In genomic region chr2:77944860-77945595, GRCm38 (mm10) we compare ENCODE assay signal across 7 mouse cellular contexts. TPM values are rescaled to one million over a fixed set of nuclear protein-coding genes. Genes with fewer than 3 reads are reported as not detected.
DNase-seq lines count a peak whose midpoint lies in the region; ATAC-seq and TF ChIP-seq lines count a peak whose summit lies in the region.

No protein-coding gene starts in this region.

- 31% methylated on average over 8 of the region's 8 CpGs for WGBS in thymus, adult 2 months
- WGBS in forebrain, embryonic 15.5 days = 43% methylated on average over 8 of the region's 8 CpGs
- 26% methylated on average over 8 of the region's 8 CpGs for WGBS in liver, embryonic 14.5 days (ENCODE audit: insufficient replicate concordance)

- no peak for TF ChIP-seq POLR2A in thymus, adult 2 months (IDR thresholded peaks at IDR 0.05; ENCODE audit: control insufficient read depth, extremely low read depth, insufficient read depth, low read length, poor library complexity)

- peaks cover 3% of the 10 kb centered on the region for H3K4me1 ChIP-seq in thymus, adult 2 months (replicated peaks; ENCODE audit: control insufficient read depth, insufficient read depth, low read length)
- H3K4me1 ChIP-seq in forebrain, embryonic 15.5 days = peaks cover 16% of the 10 kb centered on the region
- H3K4me1 ChIP-seq in liver, embryonic 14.5 days (replicated peaks; ENCODE audit: control insufficient read depth in 2 of 2, insufficient read depth in 2 of 2, low read length in 1 of 2) = peaks cover 7 to 9% of the 10 kb centered on the region in 2 experiments; a peak in 3 of 4 replicates

- no peaks in the 10 kb centered on the region for H3K27me3 ChIP-seq in thymus, adult 2 months (ENCODE audit: control insufficient read depth, insufficient read depth, low read length)
- no peaks in the 10 kb centered on the region for H3K27me3 ChIP-seq in forebrain, embryonic 15.5 days
- H3K27me3 ChIP-seq in liver, embryonic 14.5 days (ENCODE audit: control insufficient read depth, insufficient read depth, low read length) = no peaks in the 10 kb centered on the region

- TF ChIP-seq EP300 in liver, embryonic 14.5 days (IDR thresholded peaks at IDR 0.05; ENCODE audit: low read depth) = no peak

- H3K27ac ChIP-seq in thymus, adult 2 months (ENCODE audit: control insufficient read depth, insufficient read depth, low read length) = no peak overlapping the region
- H3K27ac ChIP-seq in forebrain, embryonic 15.5 days (replicated peaks) = no peak overlapping the region
- H3K27ac ChIP-seq in liver, embryonic 14.5 days = no peak overlapping the region

- peak overlapping the region; percentile 87 for H3K9ac ChIP-seq in forebrain, embryonic 15.5 days (replicated peaks)
- H3K9ac ChIP-seq in liver, embryonic 14.5 days (replicated peaks) = peak overlapping the region; percentile 91

- H3K4me2 ChIP-seq in forebrain, embryonic 15.5 days (replicated peaks) = peak overlapping the region; percentile 82
- H3K4me2 ChIP-seq in liver, embryonic 14.5 days (ENCODE audit: low read depth) = peak overlapping the region; percentile 60

- no peaks in the 10 kb centered on the region for H3K9me3 ChIP-seq in forebrain, embryonic 15.5 days
- no peaks in the 10 kb centered on the region for H3K9me3 ChIP-seq in liver, embryonic 14.5 days (ENCODE audit: control insufficient read depth, low read length)

- H3K4me3 ChIP-seq in thymus, adult 2 months (ENCODE audit: control insufficient read depth, insufficient read depth, low read length) = peak overlapping the region; percentile 98
- H3K4me3 ChIP-seq in forebrain, embryonic 15.5 days = peak overlapping the region; percentile 88
- H3K4me3 ChIP-seq in liver, embryonic 14.5 days (ENCODE audit: insufficient read depth in 1 of 2, low read depth in 2 of 2, low read length in 2 of 2) = peak overlapping the region; percentile 73 to 94

- no peak for DNase-seq in thymus, adult 2 months
- no peak for DNase-seq in thymus, adult 18-20 months
- DNase-seq in liver, embryonic 14.5 days (ENCODE audit: low read depth in 3 of 3, low spot score in 3 of 3) = no peak
- no peak for DNase-seq in urinary bladder, adult 18-20 months (ENCODE audit: low spot score in 2 of 2)
- DNase-seq in left cerebral cortex, adult 11 months (ENCODE audit: low spot score) = no peak
- no peak for DNase-seq in thymus, postnatal 4 days

- no peak for TF ChIP-seq CTCF in thymus, adult 2 months (IDR thresholded peaks at IDR 0.05; ENCODE audit: borderline replicate concordance, control insufficient read depth, extremely low read depth, insufficient read depth, low read length, poor library complexity)
- no peak for TF ChIP-seq CTCF in liver, embryonic 14.5 days (IDR thresholded peaks at IDR 0.05; ENCODE audit: low read depth)

- no peak for ATAC-seq in forebrain, embryonic 15.5 days (replicated peaks)
- no peak for ATAC-seq in liver, embryonic 14.5 days (ENCODE audit: insufficient read depth)

- no peaks in the 10 kb centered on the region for H3K36me3 ChIP-seq in thymus, adult 2 months (ENCODE audit: control insufficient read depth, insufficient read depth, low read length)
- H3K36me3 ChIP-seq in forebrain, embryonic 15.5 days = no peaks in the 10 kb centered on the region
- no peaks in the 10 kb centered on the region for H3K36me3 ChIP-seq in liver, embryonic 14.5 days (replicated peaks; ENCODE audit: control insufficient read depth, insufficient read depth, low read depth)

RNA-seq across cellular contexts. Expression of gene Cwc22, which starts 1.1 kb away (rescaled TPM):
- polyA plus RNA-seq in thymus, adult 2 months (2012; rRNA removed) = 6.0 and 6.7 TPM in 2 replicates
- 25.7 and 31.2 TPM in 2 replicates for polyA plus RNA-seq in forebrain, embryonic 15.5 days (2015; fragmentation: Nextera tagmentation; extraction: Ambion mirVana)
- 7.7 and 15.8 TPM in 2 replicates for polyA plus RNA-seq in liver, embryonic 14.5 days (2012; rRNA removed)
- polyA plus RNA-seq in liver, embryonic 14.5 days (2014; fragmentation: Nextera tagmentation; extraction: Ambion mirVana) = 11.0 and 14.7 TPM in 2 replicates
